Mouse (Mus musculus) heart, postnatal 10 days (tissue): ENCODE measurements around the gene Rab40c. TPM values are rescaled to one million over a fixed set of nuclear protein-coding genes. Genes with fewer than 3 reads are reported as not detected.

ENCODE experiments used
- DNase-seq, 2 experiments: peaks; one replicate each; pipeline ENCODE4 v3.0.0; 2021
- intact Hi-C: fragments of 180-260 bp; cut with DNase I; formaldehyde crosslinking; loops from one replicate; pipeline ENCODE4 v1.15.1; 2025
- total RNA-seq, 2 experiments: library from RNA; stranded (reverse); gene quantifications; 2 replicates each; pipeline ENCODE4 v1.2.3; 2021

The Rab40c gene
- total RNA-seq, 2 experiments from 2014 or later: 13.4 to 18.8 TPM

DNA sequence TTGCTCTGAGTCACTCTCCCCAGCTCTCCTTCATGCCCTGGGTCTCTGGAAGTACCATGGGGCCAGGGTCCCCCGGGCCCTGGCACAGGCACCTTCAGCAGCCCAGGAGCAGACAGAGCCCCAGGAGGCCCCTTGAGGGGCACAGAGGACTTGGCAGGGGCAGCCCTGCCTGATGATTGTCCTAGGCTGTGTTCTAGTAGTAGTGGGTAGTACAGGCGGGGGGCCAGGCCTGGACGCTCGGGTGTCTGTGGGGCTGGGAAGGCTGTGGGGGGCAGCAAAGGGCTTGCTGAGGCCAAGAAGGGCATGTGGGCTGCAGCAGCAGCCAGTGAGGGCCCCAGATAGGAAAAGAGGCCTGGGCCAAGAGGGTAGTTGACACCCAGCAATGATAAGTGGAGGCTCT is 28.0 kb upstream of the Rab40c start:
- intact Hi-C loops: no loop called here

DNA sequence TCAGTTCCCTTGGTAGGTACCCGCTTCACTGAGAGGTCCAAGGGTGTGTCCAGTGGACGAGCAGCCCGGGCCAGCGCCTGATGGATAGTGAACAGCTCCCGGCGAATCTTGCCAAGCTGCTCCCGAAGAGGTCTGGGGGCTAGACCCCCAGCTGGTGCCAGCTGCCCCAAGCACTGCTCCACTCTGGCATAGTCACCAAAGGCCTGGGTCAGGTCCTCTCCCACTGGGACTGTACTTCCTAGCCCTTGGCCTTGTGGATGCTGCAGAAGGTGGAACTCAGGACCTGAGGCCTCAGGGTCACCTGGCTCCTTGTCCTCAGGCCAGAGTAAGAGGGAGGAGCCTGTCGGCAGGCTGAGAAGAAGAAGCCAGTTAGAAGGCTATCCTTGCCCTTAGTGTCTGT is 27.4 kb upstream of the Rab40c start:
- intact Hi-C loops: no loop called here
- no peak for DNase-seq

More for the DNA sequence above, 28.0 kb upstream of the Rab40c start:
- no peak for DNase-seq

DNA sequence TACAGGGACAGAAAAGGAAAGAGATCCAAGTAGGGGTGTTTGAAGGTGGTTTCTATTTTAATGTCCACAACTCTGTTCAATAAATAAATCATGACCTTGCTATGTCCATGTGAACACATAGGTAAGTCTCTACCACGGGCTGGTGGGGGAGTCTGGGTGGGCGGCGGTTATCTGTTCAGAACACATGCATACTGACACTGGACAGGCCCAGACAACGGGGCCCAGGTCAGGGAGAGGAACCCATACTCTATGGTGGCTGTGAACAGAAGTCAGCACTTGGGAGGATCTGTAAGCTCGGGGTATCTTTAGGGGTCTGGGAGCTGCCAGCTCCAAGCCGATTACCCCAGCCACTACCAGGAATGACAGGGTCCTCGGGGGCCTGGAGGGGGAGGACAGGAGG is 26.8 kb upstream of the Rab40c start:
- DNase-seq: no peak
- intact Hi-C loops: no loop called here

DNA sequence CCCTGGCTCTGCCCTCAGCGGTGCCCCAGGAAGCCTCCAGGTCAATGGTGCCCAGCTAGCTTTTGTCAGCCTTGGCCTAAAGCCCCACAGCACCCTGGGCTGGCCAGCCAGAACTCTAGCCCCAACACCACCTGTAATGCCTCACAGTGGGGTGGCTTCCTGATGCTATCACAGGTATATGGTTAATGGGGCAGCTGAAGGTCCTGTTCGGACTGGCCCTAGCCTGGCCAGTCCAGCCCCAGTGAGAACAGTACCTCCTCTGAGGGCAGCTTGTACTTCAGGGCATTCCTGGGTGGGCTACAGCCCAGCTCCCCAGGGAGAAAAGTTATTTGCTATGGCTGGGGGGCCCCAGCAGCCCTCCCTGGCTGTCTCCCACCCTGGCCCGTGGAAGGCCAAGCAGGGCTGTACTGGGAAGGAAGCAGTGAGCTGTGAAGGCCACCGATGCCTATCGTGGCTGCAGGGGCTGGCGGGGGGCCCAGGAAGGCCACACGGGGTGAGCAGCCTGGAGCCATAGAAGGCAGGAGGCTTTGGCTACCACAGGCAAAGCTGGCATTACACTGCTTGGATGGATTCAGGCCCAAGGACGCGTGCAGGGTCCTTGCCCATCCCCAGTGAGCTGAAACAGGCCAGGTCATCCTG is 26.1 kb upstream of the Rab40c start:
- intact Hi-C loops: no loop called here
- DNase-seq: peak; percentile 41 to 47

DNA sequence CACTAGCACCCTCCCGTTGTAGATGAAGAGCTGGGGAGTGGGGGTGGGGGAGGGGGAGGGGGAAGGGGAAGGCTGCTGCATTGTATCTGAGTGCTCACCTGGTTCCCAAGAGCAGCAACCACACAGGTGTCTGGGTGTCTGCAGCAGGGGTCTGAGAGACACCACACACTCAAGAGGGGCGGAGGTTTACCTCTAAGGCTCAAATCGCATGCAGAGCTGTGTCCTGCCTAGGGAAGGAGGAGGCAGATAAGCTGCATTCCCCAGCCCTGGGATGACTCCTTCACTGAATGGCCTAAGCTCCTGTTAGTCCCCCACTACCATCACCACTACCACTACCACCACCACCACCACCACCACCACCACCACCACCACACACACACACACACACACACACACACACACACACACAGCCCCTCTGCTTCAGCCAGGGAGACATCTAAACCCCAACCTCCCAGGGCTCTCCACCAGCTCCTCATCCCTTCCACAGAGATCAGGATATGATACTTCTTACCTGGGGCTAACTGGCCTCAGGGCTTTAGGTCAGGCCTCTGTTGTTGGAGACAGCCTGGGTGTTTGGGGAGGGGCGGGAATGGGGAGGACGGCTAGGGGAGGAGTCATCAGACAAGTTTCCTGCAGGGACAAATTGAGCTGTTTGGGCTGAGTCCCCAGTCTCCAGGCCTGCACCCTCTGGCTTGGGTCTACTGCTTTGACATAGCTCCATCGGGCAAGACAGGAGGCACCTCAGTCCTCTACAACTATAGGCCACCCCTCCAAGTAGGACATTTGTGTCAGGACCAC is 25.0 kb upstream of the Rab40c start, which contains the start of the genes Pigq and Nhlrc4:
Pigq (minus strand) TSS at position 571 of the 798 bp plus-strand sequence.
Nhlrc4 (minus strand) TSS at position 596 of the 798 bp plus-strand sequence.
- no peak for DNase-seq
- intact Hi-C loops: loop anchor here (5.0 kb wide), 1 partner anchor 52 kb away; no protein-coding TSS in a partner anchor

DNA sequence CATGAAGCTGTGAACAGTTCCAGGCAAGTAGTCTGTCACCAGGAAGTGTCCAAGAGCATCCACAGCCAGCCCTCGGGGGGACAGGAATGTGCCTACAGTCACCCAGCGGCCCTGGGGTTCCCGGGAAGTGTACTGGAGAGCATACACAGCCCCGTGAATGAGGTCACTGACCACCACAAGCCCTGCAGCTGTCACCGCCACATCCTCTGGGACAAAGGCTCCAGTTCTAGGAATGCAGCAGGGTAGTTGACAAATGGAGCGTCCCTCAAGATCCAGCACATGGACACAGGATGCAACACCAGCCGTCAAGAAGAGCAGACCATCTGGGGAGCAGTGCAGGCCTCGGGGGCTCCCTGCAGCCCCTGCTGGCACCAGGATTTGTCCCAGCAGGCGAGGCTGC is 24.2 kb upstream of the Rab40c start:
- DNase-seq: no peak
- intact Hi-C loops: loop anchor here (5.0 kb wide), 1 partner anchor 51 kb away; no protein-coding TSS in a partner anchor

DNA sequence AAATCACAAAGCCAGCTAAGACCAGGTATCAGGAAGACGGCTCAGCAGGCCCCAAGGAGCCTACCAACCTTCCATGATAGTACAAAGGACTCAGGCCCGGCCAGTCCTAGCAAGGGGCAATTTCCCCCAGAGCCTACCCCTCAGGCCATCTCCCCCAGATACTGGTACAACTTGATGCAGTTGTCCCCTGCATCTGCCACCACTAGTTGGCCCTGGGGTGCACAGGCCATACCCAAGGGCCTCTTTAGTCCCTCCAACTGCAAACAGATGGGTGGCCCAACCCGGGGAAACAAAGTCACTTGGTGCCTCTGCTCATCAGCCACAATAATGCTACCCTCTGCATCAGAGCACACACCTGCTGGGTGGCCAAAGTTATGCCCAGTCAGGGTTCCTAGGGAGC is 23.7 kb upstream of the Rab40c start:
- no peak for DNase-seq
- intact Hi-C loops: loop anchor here (5.0 kb wide), 1 partner anchor 51 kb away; no protein-coding TSS in a partner anchor

DNA sequence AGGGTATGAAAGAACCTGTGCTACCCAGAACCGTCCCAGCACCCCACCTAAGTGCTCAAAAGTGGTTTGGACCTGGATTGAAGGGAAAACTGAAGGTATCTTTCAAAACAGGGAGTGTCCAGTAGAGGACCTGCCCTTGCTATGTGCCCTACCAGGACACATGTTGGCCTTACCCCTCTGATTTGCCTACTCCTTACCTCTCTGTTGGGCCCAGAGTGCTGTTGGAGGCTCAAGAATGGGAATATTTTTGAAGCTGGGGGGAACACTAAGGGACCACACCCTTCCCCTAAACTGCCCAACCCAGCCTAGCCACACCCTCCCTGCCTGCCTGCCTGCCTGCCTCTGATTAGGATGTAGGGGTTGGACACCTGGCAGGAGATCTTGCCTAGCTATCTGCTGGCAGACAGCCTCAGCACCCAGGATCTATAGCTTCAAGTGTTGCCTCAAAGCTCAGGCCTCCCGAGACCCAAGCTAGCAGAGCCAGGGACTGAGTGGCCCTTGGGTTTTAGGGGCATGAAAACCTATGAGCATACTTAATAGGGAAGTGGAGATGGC is 23.1 kb upstream of the Rab40c start:
- DNase-seq: no peak
- intact Hi-C loops: loop anchor here (5.0 kb wide), 1 partner anchor 50 kb away; no protein-coding TSS in a partner anchor

DNA sequence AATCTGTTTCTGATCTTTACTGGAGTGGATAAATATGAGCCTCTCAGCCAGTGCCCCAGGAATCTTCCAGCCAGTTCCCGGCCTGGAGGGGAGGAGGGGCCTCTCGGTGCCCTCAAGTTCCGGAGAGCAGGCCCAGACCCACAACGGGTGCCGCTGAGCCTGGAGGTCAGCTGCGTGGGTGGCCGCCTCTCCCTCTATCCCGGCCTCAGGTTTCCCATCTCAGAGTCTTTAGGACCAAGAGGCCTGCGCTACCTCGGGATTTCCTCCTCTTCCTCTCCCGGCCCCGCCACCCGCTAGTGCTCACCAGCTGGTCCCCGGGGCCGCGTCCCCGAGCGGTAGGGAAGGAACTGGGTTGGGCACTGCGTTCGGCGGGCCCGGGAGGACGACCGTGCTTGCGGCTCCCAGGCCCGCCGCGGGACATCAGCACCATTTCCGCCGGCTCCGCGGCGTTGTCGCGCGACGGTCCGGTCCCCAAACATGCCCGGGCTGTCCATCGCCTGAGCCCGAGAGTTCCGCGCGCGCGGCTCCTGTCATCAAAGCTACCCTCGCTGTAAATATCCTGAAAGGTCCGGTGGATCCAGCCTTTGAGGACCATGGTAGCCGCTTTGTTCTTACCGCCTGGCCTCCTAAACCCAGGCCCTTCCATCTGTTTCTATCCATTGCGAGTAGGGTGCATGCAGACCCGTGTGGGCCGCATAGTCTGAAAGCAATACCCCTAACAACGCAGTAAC is 22.1 kb upstream of the Rab40c start:
- intact Hi-C loops: loop anchor here (5.0 kb wide), 1 partner anchor 49 kb away; no protein-coding TSS in a partner anchor
- peak; percentile 87 to 89 for DNase-seq

DNA sequence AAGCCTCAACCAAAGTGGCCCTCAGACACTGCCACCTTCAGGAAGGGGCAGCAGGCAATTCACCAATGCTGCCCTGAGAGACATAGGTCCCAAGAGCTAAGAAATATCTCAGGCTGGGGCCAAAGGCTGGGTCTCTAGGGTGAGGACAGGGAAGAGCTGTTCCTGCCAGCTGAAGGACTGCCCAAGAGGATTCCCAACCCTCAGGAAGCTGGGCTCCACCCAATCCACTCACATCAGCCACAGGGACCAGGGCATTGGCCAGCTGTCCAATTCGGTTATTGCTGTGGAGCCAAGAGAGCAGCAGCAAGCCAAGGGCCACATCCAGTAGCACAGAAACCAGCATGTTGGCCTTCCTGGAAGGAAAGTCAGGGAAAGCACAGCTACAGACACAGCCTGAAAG is 15.0 kb upstream of the Rab40c start:
- intact Hi-C loops: no loop called here
- no peak for DNase-seq

DNA sequence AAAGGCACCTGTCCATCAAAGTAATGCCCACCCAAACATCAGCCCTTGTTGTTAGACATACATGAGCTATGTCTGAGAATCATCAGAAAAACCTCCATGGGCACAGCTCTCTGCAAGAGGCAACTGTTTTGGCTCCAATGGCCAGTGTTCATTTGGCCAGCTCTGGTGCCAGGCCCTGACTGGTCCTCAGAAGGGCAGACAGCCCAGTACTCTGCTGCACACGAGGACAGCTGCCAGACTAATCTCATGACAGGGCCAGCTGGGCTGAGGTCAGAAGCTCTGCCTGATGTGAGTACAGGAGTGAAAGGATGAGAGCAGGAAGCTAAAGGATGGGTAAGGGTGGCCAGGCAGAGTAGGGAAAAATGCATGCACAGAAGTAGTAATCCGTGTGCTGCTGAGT is 5.8 kb upstream of the Rab40c start:
- DNase-seq: peak; percentile 78 to 81
- intact Hi-C loops: no loop called here

DNA sequence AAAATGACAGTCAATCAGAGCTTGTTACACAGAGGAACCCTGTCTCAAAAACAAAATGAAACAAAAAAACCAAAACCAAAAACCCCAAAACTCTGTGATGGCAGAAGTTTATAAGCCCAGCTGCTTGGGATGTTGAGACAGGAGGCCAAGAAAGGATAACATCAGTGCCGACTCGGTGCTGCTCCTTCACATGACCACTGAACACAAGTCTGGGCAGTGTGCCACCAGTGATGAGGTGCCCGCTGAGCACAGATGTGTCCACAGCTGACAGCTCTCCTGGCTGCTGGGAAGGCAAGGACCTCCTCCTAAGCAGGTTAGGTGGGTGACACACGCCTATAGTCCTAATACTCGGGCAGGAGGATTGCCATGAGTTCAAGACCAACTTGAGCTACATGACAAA is 2.6 kb upstream of the Rab40c start:
- intact Hi-C loops: no loop called here

DNA sequence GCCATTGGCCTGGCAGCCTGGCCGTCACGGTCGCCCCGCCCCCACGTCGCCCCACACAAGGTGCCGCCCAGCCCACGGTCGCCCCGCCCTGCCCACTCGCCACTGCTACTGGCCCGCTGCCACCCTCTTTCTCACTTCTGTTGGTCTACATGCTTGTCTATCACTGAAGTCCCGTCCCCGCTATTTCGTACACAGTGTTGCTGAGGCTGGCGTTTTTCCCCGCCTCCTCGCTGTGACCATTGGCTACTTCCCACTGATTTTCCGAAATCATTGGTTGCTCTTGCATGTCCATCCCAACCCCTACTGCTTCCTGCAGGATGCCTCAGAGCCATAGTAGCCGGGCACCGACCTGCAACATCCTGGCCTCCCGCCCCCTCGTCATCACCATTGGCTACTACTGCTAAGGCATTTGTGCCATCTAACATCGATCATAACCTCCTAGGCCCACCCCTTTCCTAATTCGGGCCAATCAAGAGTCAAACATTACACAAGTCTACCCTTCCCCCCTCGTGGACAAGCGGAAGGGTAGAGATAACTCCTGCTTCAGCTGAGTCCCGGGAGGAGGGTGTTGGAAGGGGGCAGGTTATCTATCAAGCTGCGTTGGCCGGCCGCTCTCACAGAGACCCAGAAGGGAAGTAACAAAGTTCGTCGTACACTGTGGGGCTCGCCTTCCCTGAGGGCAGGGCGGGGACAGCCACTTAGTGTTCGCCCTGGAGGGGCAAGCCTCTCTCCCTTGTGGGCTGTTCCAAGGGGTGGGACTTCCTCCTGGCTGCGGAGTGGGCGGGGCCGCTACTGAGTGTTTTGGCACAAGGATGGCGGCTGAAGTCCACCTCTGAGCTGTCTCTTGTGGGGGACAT is 487 bp upstream of the Rab40c start:
- intact Hi-C loops: loop anchor here (2.0 kb wide), 1 partner anchor 45 kb away; the partner anchor contains the start of gene Mettl26
- peak; percentile 100 for DNase-seq

More for the DNA sequence above, 2.6 kb upstream of the Rab40c start:
- peak in 1 of 2 experiments; percentile 34 for DNase-seq

DNA sequence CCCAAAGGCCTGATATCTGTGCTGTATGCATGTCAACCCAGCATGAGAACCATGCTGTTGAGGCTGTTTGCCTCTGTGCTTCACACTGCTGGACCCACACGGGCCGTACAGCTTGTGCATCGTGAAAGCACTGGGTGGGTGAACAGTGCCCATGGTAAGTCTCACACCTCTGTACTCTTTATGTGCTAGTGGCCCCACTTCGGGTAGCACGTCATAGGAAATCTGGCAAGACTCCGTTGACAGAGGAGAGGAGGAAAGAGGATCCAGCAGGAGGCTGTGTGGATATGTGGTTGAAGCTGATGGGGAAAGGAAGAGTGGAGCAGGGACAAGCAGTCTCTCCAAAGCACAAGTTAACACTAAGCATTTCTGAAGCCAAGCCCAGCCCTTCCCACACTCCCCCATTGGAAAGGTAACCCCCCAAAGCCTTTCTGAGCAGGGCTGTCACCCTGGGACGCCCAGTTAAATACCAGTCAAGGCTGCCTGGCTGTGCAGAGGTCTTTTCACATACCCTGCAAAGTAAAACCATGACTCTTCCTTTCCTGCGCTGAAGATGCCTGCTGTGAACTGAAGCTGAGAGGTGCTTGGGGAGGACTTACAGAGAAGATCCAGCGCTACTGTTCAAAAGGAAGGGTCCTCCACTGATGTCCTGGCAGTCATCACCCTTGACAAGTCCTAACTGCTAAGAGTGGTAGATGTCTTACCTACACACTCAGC is 1.3 kb downstream of the Rab40c start:
- no peak for DNase-seq
- intact Hi-C loops: loop anchor here (2.0 kb wide), 1 partner anchor 43 kb away; the partner anchor contains the start of gene Mettl26

DNA sequence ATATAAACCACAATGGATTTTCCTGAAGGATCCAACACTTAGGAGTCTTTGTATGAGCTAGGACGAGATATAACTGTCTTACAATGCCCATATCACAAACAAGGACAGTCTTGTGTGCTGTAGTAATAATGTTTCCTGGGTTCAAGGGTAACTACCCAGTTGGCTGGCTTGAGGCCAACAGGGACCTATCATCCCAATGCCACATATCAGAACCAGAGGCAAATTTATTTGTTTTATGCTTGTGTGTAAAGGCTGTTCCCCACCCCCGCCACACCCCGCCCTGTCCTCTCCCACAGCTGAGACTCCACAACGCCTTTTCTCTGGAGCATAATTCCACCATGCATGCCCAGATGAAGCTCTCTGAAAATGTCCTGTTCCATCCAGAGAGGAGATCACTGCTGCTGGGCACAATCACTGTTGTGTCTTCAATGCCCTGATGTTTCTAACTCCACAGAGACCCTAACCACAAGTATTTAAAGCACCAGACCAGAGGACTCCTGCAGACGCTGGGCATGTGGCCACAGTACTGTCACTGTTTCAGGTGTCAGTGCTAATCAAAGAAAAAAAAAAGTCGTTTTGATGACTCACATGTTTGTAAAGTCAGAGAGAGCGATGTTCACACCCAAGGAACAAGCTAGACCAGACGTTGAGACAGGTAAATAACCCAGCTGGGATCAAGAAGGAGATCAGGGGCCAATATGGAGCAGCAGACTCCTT is 2.4 kb downstream of the Rab40c start:
- intact Hi-C loops: no loop called here

DNA sequence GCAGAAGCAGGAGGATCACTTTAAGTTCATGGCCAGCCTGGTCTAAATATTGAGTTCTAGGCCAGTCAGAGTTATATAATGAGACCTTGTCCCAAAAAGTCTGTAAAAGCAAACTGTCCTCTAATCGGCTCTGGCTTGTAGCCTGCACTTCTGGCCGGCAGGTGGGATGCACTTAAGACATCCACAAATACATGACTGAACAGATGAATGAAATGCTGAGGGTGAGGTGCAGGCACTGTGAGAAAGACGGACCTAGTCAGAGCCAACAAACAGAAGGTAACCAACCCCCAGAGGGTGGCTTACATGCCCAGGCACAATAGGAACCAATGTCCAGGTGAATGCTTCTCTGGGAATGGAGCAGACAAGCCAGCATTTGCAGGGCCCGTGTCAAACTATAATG is 5.2 kb downstream of the Rab40c start:
- no peak for DNase-seq

More for the DNA sequence above, 2.4 kb downstream of the Rab40c start:
- DNase-seq: no peak

DNA sequence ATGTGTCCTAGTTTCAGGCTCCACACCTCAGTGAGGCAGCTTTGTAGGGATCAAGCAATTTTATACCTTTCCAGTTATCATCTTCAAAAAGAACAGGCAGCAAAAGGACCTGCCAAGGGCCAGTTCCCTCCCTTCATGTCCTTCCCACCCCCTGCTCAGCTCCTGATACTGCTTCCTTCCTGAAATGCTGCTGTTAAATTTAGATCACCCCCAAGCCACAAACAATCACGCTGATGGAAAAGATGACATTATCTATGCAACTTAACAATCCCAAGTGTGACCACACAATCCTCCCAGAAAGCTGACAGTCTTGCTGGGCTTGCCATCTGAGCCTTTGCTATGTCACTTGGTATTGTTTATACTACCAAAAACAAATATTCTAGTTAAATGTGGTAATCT is 5.7 kb downstream of the Rab40c start:
- intact Hi-C loops: no loop called here
- DNase-seq: peak; percentile 25 to 38

More for the DNA sequence above, 5.2 kb downstream of the Rab40c start:
- intact Hi-C loops: no loop called here

DNA sequence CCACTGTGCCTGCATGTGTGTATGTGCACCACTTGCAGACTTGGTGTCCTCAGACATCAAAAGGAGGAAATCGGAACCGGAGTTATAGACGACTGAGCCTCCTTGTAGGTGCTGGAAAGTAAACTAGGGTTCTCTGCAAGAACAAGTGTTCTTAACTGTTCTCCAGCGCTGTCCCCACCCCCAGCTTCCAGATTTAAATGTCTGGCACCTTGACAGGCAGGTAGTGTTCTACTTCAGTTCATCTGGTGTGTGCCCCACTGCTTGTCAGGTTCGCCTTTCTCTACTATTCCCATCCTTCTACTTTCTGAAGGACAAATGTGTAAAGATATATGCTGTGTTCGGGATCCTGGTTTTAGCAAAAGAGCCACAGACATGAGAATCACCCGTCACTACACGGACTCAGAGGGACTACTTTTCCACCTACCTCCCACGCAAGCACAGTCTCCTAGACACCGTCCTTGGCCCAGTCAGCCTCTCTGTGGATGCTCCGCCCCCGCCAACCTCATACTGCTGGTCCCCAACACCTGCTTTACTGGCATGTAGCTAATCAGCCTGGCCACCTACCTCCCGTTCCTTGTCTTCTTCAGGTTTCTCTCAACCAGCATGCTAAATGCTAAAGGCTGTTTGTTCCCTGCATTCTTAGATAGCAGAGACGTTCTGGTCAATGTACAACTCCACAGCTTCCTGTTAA is 6.2 kb downstream of the Rab40c start:
- DNase-seq: peak in 1 of 2 experiments; percentile 12
- intact Hi-C loops: no loop called here
